Mouse (Mus musculus): ENCODE data around the gene Mtmr6. TPM values are rescaled to one million over a fixed set of nuclear protein-coding genes. Genes with fewer than 3 reads are reported as not detected.

Gene Mtmr6
- total RNA-seq (2023): 41.4 TPM

DNA sequence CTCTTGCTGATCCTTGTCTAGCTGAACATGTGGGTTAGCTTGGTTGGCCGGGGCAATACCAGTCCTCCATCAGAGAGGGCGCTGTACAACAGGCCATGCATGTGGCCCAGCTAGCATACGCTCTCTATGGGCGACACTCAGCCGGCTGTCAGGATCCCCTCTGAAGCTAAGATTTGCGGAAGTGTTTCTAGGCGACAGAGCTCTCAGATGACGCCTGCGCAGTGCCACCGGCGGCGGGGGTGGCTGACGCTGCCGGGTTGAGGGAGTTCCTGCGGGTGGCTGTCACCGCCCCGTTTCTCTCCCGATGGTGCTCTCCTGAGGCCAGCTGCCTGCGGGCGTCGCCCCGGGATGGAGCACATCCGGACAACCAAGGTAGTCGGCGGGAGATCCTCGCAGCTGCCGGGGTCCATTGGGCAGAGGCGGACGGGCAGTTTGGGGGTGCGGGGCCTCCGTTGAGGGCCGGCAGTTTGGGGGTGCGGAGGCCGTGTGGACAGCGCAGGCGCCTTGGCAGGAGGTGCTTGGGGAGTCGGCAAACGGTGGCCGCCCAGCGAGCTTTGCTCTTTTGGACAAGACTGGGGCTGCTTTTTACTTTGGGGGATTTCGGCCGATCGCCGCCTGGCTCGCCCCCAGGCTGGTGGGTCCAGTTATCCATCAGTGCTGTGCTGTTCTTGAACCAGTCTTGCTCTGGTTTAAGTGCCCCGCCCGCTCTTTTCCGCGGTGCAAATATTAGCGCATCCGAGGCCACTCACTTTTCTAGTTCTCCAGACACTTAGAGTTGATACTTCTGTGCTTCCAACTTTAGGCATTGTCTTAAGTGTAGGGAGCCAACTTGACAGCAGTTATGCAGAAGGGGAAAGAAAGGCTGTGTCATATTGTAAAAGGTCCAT is at the start of gene Mtmr6:
TSS of gene Mtmr6 (plus strand) at position 239 of the 887 bp plus-strand sequence.

GRCm38 (mm10) chr14:60251281-60252003 is 13.6 kb upstream of the Mtmr6 start, which contains the start of the genes Nupl1 and Gm49336:
Nupl1 (minus strand) TSS chr14:60251431.
Gm49336 (minus strand) TSS chr14:60251507.

Other genes with a start within 250 kb of the Mtmr6 start
- gene Atp8a2, start 68.0 kb upstream of the Mtmr6 start, total RNA-seq (2023): 4.2 TPM
- 0.24 TPM for gene Nupl1, start 13.8 kb upstream of the Mtmr6 start, total RNA-seq (2023)
- gene Gm49336, start 13.7 kb upstream of the Mtmr6 start, total RNA-seq (2023): 61.2 TPM
- gene Amer2, start 108.0 kb downstream of the Mtmr6 start, total RNA-seq (2023): not detected

All from CD4-positive naive resting alpha-beta T cell, adult 57 days (primary cell).